Mouse (Mus musculus) thymus, postnatal 14 days (tissue): ENCODE data around the gene Keap1.
A peak's percentile ranks its signal among the peaks of the same experiment; 100 is the strongest.
"Not testable (repeated sequence)": the region's sequence is repeated elsewhere in the genome, so short reads cannot be mapped to it uniquely, and the experiment has no call there.

ENCODE experiments used
- DNase-seq: peaks from one replicate; pipeline ENCODE4 v3.0.0; 2021

Gene Keap1

DNA sequence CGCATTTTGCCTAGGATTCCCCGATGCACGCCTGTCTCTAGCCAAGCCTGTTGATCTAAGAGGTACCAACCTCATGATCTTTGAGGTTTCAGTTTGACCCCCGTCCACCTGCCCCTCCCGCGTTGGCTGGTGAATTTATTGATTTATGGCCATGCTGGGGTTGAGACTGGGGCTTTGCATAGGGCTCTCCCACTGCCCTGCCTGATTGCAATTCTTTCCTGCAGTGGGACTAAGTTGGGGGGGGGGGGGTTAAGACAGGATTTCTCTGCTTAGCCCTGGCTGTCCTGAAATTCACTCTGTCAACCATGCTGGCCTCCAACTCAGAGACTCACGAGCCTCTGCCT is 13.8 kb downstream of the Keap1 start:
- DNase-seq, result no peak

DNA sequence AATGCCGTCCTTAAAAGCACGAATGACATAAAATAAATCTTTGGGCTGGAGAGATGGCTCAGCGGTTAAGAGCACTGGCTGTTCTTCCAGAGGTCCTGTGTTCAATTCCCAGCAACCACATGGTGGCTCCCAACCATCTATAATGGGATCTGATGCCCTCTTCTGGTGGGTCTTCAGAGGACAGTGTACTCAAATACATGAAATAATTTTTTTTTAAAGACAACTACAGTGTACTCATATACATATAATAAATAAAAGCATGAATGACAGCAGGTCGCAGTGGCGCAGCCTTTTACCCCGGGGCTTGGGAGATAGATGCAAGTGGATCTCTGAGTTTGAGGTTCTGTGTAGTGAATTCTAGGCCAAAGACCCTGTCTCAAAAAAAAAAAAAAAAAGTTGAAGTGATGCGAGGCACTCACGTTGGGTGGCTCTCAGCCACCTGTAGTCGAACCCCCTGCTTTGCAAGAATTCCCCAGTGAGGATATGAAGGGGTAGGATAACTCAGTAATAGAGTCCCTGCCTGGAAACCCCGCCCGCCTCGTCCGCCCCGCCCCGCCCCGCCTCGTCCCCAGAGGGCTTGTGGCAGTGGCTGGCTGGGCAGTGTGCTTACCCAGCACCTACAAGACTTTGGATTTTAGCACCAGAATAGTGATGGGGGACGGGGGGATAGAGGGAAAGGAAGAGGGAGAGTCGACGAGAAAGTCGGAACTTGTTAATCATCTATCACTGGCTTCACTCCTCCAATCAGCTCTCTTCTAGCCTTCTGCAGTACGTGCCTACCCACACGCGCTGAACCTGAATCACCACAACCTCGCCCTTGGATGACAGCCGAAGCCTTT is 14.4 kb downstream of the Keap1 start:
- no peak for DNase-seq

DNA sequence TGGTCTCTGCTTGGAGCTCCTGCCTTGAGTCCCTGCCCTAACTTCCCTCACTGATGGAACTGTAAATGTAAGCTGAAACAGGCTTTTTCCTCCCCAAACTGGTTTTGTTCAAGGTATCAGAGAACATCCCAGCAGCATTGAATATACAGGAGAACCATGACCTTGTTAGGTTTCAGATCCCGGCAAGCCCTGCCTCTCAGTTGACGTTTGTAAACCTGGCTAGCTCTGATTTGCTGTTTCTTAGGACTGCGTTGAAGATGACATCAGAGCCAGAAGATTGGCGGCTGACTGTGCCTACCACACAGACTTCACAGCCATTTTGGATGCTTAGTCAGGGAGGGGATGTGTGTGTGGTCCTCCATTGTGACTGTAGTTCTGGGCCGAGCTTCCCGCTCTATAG is 15.3 kb downstream of the Keap1 start:
- DNase-seq, result no peak

DNA sequence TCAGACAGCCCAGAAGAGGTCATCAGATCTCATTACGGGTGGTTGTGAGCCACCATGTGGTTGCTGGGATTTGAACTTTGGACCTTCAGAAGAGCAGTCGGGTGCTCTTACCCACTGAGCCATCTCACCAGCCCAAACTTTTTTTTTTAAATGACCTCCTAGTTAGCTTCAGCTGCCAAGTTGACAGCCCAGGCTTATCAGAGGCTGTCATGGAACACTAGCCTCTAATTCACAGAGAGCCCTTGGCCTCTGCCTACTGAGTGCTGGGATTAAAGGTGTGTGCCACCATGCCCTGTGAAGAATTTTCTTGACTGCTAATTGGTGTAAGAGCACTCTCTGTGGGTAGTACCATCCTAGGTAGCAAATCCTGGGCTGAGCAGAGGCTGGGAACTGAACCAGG is 15.7 kb downstream of the Keap1 start:
- DNase-seq, result not testable (repeated sequence)

DNA sequence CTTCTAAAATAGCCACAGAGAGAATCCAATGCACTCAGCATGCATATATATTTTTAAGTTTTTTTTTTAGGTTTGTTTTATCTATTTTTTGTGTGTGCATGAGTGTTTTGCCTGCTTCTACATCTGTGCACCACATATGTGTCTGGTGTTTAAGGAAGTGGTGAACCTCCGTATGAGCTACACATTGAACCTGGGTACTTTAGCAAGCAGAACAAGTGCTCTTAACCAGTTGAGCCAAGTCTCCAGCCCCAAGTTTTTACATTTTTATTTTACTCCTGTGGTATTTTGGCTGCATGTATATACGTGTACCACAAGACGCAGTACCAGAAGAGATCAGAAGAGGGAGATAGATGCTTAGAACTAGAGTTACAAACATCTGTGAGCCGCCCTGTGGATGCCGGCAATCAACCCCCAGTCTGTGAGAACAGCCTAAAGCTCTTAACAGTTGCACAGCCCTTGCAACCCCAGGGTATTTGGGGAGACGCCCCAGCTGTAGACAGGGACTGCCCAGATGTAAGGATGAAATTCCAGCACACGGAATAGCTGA is 17.7 kb downstream of the Keap1 start:
- DNase-seq, result peak; percentile 78

DNA sequence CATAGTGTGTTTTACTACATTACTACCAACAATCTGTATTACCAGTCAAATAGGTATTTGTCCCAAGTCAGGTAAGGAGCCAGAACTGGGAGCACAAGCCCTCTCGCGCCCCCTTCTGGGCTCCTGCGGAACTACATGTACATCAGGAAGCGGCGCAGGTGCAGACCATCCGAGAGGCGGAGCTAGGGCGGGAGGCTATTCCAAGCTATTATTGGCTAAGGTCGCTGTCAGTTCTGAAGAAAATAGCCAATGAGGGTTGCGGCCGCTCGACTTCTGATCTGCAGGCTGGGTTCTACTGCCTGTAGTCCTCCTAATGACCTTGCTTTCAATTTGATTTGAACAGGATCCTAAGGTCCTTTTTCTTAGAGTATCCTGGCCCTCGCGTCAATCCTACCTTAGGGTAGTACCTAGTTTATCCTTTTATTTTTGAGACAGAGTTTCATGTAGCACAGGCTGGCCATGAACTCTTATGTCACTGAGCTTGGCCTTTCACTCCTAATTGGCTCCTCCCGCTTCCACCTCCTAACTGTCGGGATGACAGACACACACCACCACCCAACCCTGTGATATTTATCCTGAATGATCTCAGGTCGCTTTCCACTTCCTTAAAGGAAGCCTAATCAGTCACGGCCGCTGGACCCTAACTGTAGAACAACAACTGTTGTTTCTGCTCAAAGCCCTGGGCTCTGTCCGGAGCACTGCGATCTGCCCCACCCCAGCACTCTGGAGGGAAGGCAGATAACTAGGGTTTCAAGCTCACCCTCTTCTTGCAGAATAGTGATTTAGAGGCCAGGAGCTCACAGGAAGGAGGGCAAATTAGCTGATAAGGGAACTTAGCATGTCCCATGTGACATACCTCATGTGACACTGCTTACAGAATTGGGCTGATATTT is 18.4 kb downstream of the Keap1 start:
- DNase-seq, result peak; percentile 94

DNA sequence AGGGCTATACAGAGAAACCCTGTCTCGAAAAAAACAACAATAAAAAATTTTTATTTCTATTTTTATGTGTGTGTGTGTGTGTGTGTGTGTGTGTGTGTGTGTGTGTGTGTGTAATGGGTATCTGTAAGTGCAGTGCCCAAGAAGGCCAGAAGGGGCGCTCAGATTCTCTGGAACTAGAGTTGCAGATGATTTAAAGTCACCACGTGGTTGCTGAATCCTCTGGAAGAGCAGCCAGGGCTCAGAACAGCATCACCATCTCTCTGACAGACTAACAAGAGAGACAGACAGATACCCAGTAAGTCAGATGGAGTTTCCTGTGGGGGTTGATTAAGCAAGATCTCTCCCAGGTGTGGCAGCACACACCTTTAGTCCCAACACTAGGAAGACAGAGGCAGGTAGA is 19.3 kb downstream of the Keap1 start:
- no peak for DNase-seq

DNA sequence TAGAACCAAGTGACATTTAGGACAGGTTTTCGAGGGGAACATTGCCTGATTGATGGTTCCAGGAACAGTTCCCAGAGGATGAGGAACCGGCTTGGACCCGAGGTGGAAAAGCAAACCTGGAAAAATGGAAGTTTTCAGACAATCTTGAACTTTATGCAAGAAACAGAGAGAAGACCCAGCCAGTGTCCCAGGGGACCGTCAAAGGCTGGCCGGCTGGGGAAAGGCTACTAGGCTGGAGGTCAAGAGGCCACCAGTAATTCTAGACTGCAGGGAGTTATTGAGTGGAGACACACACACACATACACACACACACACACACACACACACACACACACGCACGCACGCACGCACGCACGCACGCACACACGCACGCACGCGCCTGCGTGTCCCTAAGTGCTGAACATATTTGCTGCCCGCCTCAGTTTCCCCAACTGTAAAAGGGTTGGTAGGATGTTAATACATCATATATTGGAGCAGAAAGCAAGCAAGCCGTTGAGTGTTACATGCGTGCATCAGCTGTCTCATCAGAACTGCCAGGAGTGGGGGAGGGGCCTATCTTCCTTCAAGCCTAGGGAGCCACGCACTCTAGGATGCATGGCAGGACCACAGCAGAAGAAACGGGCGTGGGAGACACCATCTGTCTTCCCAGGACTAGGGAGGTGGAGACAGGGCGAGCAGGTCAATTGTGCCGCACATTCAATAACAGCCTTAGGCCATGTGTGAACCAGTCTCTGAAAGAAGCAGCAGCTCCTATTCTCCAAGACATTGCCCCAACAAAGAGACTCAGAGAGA is 22.9 kb downstream of the Keap1 start:
- no peak for DNase-seq

DNA sequence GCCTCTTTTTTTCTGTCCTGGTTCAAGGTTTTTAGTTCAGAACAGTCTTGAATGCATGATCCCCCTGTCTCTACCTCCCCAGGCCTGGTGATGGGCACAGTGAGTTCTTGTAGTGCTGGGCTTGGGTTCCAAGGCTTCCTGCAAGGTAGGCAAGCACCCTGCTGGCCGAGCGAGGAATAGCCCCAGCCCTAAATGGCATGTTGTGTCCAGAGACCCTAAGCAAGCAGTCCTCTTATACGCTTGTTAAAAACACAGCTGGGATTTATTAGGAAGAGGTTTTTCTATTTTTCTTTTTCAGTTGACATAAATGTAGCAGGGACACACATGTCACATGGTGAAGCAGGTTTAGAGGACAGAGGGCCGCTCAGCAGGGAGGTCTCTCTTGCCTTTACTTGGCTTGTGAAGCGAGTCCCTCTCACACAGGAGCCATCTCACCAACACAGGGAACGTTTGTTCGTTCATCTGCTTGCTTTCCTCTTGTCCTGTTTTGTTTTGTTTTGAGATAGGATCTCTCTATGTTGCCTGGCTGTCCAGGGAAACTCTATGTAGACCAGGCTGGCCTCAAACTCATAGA is 25.5 kb downstream of the Keap1 start:
- no peak for DNase-seq

DNA sequence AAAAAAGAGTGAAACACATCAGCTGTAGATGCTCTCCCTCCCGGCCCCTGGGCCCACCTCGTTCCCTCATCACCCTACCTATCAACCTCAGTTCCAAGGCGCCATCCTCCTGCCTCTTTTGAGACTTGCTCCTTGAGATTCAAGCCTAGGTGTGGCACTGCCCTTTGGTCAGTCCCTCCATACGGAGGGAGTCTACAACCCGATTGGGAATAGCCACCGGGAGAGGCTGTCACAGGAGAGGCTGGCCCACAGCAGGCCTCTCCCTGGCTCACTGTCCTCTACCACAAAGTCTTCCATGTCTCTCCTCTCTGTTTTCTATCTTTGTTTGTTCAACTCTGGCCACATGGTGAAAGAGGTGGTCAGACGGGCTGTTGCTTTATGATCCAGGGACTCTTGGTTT is 27.5 kb downstream of the Keap1 start:
- no peak for DNase-seq

DNA sequence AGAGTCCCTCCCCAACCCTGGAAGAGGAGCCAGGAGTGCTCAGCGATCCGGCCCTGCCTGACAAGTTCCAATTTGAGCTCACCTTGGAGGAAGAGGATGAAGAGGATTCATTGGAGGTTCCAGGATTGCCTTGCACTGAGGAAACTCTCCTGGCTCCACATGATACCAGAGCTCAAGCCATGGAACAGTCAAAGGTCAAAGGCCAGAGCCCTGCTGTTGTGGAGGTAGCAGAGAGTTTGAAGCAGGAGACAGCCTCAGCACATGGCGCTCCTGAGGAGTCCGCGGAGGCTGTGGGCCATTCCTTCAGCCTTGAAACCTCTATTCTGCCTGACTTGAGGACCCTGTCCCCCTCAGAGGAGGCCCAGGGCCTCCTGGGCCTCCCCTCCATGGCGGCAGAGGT is 28.3 kb downstream of the Keap1 start:
- DNase-seq, result no peak

DNA sequence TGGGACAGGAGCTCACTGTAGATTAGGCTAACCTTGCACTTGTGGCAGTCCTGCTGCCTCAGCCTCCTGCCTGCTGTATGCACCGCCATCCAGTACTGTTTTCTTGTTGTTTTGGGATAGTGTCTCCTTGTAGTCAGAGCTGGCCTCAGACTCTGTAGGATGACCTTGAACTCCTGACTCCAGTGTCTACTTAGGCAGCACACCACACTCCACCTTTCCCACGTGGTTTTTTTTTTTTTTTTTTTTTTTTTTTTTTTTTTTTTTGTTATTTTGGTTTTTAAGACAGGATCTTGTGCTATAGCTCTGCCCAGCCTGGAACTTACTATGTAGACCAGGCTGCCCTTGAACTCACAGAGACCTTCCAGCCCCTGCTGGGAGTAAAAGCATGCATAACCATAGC is 30.5 kb downstream of the Keap1 start:
- DNase-seq, result no peak

DNA sequence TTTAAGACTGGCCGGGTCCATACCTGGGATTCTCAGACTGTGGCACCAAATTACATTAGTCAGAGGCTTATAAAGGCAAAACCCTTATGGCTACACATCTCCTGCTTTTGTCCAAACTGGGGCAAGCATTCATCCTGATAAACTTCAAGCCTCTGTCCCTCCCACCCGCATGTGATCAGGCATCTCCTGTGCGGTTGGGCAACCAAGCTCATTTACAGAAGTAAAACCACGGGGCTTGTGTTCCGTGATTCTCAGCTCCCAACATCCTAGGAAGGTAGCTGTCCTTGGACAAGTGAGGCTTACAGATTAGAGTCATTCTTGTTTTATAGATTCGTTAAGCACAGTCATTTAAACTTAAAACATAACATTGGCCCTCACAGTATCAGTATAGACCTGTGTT is 32.3 kb downstream of the Keap1 start:
- no peak for DNase-seq

DNA sequence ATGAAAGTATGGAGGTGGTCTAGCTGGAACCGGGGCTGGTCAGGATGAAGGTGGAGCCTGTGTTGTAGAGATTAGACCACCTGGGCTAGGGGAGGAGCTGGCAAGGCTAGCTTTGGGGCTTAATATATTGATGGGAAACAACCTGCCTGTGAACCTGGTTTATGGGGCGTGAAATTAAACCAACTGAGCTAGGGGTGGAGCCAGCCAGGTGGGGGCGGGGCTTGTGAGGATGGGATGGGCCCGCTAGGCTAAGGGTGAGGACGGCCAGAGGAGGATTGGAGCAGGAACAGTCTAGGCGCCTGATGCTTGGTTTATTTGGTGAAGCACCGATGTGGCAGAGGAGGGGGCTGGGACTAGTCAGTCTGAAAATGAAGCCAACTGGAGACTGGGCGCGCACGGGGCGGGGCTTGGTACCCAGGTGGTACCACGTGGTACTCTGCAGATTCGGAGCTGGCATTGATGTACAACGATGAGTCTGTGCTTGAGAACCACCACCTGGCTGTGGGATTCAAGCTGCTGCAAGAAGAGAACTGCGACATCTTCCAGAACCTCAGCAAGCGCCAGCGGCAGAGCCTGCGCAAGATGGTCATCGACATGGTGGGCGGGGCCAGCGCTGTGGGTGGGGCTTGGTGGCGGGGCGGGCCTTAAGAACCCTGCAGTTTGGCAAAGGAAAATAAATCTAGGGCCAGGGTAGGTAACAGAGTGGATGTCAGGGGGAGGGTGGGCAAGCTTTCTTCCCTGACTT is 34.5 kb downstream of the Keap1 start:
- no peak for DNase-seq

DNA sequence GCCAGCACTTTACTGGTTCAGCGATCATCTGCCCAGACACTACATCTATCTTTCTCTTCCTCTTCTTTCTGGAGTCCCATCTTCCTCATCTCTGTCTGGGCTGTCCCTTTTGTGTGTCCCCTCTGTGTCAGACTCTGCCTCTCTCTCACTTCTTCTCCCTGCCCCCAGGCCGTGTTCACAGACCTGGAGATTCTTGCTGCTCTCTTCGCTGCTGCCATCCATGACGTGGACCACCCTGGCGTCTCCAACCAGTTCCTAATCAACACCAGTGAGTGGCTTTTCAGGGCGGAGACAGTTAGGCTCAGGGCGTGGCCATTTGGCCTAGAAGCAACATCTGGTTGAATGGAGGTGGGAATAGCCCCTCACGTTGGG is 35.0 kb downstream of the Keap1 start:
- no peak for DNase-seq

DNA sequence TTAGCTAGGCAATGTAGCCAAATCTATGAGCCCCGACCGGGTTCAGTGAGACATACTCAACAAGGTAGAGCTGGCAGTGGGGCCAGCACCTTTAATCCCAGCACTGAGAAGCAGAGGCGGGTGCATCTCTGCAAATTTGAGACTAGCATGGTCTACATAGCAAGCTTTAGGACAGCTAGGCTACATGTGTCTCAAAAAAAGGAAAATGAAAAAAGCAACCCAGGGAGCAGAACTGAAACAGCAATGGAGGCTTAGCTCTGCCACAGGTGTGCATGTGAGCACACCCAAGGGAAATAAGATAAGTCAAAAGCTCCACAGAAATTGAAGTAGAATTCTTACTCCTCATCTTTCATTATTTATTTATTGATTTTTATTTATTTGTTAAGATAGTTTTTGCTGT is 40.2 kb downstream of the Keap1 start:
- no peak for DNase-seq

DNA sequence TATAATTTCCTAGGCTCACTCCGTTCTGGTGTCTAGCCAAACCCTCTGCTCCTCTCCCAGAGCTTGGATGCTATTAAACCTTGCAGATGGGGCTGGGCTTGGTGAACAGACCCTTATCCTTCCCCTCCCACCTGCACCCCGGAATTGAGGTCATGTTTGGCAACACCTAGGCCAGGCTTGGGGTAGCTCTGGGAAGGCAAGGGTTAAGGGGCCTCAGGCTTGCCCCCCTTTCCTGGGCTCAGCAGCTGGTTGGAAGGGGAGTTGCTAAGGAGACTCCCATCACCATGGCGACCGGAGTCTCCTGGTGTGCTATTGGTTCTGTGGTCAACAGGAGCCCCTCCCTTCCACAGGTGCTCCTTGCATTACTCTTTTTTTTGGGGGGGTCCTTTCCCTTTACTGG is 41.2 kb downstream of the Keap1 start:
- no peak for DNase-seq

DNA sequence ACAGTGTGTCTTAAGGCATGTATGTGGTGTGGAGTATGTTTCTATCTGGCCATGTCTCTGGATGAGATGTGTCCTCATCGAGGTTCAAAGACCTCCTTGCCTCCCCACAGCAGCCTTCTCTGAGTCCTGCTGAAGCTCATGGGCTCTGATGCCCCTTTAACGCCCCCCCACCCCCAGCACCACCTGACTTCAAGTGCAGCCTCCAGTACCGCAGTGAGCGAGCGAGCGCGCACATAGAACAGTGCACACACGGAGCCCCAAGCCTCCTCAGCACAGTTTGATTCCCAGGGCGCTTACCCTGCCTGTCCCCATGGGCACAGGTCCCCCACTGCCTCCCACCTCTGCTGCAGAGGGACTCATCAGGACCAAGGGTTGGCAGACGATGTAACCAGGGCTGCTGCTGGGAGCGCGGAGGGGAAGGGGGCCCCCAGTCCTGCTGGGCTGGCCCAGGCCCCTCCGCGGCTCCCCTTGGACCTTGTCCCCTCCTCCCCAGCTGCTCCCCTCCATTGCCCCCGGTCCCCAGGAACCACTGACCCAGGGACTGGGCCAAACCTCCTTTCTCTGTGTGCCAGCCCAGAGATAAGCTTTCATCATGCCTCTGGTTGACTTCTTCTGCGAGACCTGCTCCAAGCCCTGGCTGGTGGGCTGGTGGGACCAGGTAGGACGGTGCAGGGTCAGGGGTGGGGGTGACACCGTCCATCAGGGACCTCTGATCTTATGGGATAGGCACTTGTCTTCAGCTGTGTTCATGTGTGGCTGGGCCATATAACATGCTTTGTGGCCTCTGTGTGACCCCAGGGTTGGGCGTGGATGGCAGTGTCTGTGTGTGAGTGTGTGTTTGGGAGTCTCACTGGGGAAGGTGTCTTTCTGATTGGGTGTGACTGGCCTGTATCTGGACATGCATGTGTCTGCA is 42.4 kb downstream of the Keap1 start:
- DNase-seq, result no peak

DNA sequence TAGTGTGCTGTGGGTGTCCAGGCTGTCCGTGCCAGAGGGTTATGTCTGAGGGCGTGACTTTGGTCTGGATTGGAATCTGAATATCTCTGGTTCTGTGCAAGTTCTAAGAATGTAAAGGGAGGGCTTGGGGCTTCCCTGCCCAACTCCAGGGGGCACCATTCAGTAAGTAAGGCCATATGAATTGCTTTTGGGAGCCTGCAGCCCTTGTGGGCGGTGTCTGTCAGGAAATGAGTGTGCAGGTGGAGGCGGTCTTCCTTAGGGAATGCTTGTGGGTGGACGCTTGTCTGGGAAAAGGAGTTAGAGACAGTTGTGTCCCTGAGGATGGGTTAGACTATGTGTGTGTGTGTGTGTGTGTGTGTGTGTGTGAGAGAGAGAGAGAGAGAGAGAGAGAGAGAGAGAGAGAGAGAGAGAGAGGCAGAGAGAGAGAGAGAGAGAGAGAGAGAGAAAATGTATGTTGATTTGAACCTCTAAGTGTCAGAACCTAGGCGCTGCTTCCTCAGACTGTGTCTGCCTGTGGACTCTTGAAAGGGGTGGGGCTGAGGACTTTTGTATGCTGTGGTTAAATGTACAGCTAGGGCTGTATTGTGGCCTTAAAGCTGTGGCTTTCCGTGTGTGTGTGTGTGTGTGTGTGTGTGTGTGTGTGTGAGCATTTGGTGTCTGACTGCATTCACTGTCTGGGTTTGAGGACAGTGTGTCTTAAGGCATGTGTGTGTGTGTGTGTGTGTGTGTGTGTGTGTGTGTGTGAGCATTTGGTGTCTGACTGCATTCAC is 43.2 kb downstream of the Keap1 start:
- not testable (repeated sequence) for DNase-seq
